Mouse (Mus musculus) cerebellum, adult 2 months (tissue): ENCODE data around the gene Pgp.

Source experiments
- CTCF ChIP-seq: fragments of 200-500 bp; IDR thresholded peaks from 2 replicates; pipeline ENCODE4 v1.5.1; 2011; ENCODE audit warnings: low read depth, mild to moderate bottlenecking, control low read depth, low read length, moderate library complexity, borderline replicate concordance; ENCODE audit not compliant: insufficient read depth
- POLR2A ChIP-seq: fragments of 200-500 bp; IDR thresholded peaks from 2 replicates; pipeline ENCODE4 v1.6.1; 2011; ENCODE audit warnings: low read length, control low read depth, borderline replicate concordance; ENCODE audit not compliant: insufficient read depth

GRCm38 (mm10) chr17:24472512-24472911 is 2.3 kb downstream of the Pgp start:
- TF ChIP-seq CTCF = no peak
- TF ChIP-seq POLR2A = no peak
